Mouse (Mus musculus): ENCODE results near the gene Fhit. TPM values are rescaled to one million over a fixed set of nuclear protein-coding genes. Genes with fewer than 3 reads are reported as not detected.
"Not testable (repeated sequence)": the region's sequence is repeated elsewhere in the genome, so short reads cannot be mapped to it uniquely, and the experiment has no call there.

Fhit gene
- polyA plus RNA-seq, 1 experiment = 0.25 TPM

GRCm38 (mm10) chr14:10836001-10836400 is 325.8 kb downstream of the Fhit start:
- Histone ChIP-seq H3K9me3 (0 out of 2 replicates have a peak, but pooled peaks cover 3% of the 10 kb centered on the region), H3K4me1 (no peaks in the 10 kb centered on the region), H3K36me3 (replicated peaks; ENCODE audit: low read length) (no peaks in the 10 kb centered on the region), H3K4me3 (replicated peaks) (no peak overlapping the region), H3K27me3 (replicated peaks) (no peaks in the 10 kb centered on the region)
- no peak for TF ChIP-seq GATA1 (IDR thresholded peaks at IDR 0.05; ENCODE audit: borderline replicate concordance, low read length)
- TF ChIP-seq FLI1 (IDR thresholded peaks at IDR 0.05; ENCODE audit: low read length) = no peak

GRCm38 (mm10) chr14:10824819-10825218 is 337.0 kb downstream of the Fhit start:
- Histone ChIP-seq H3K9me3 (no peaks in the 10 kb centered on the region), H3K36me3 (replicated peaks; ENCODE audit: low read length) (no peaks in the 10 kb centered on the region), H3K4me1 (no peaks in the 10 kb centered on the region), H3K4me3 (replicated peaks) (no peak overlapping the region), H3K27me3 (replicated peaks) (no peaks in the 10 kb centered on the region)
- no peak for TF ChIP-seq GATA1 (IDR thresholded peaks at IDR 0.05; ENCODE audit: borderline replicate concordance, low read length)
- TF ChIP-seq FLI1 (IDR thresholded peaks at IDR 0.05; ENCODE audit: low read length) = no peak

GRCm38 (mm10) chr14:10813551-10813950 is 348.3 kb downstream of the Fhit start:
- Histone ChIP-seq H3K4me3 (replicated peaks) (no peak overlapping the region), H3K4me1 (no peaks in the 10 kb centered on the region), H3K9me3 (no peaks in the 10 kb centered on the region), H3K27me3 (replicated peaks) (no peaks in the 10 kb centered on the region), H3K36me3 (replicated peaks; ENCODE audit: low read length) (no peaks in the 10 kb centered on the region)
- no peak for TF ChIP-seq FLI1 (IDR thresholded peaks at IDR 0.05; ENCODE audit: low read length)
- TF ChIP-seq GATA1 (IDR thresholded peaks at IDR 0.05; ENCODE audit: borderline replicate concordance, low read length) = no peak

- TF ChIP-seq GATA1 (IDR thresholded peaks at IDR 0.05; ENCODE audit: borderline replicate concordance, low read length) = no peak
- no peak for TF ChIP-seq FLI1 (IDR thresholded peaks at IDR 0.05; ENCODE audit: low read length)
- Histone ChIP-seq H3K36me3 (replicated peaks; ENCODE audit: low read length) (no peaks in the 10 kb centered on the region), H3K27me3 (replicated peaks) (no peaks in the 10 kb centered on the region), H3K4me3 (replicated peaks) (no peak overlapping the region), H3K4me1 (no peaks in the 10 kb centered on the region), H3K9me3 (no peaks in the 10 kb centered on the region)
These were observed 363.2 kb downstream of the Fhit start for GRCm38 (mm10) chr14:10798489-10799180.

GRCm38 (mm10) chr14:10797595-10797994 is 364.2 kb downstream of the Fhit start:
- H3K27me3 ChIP-seq (replicated peaks) = no peaks in the 10 kb centered on the region
- no peak overlapping the region for H3K4me3 ChIP-seq (replicated peaks)
- no peaks in the 10 kb centered on the region for H3K9me3 ChIP-seq
- no peaks in the 10 kb centered on the region for H3K36me3 ChIP-seq (replicated peaks; ENCODE audit: low read length)
- no peak for TF ChIP-seq FLI1 (IDR thresholded peaks at IDR 0.05; ENCODE audit: low read length)
- no peak for TF ChIP-seq GATA1 (IDR thresholded peaks at IDR 0.05; ENCODE audit: borderline replicate concordance, low read length)
- no peaks in the 10 kb centered on the region for H3K4me1 ChIP-seq

GRCm38 (mm10) chr14:10795498-10796075 is 366.2 kb downstream of the Fhit start:
- Histone ChIP-seq H3K27me3 (replicated peaks) (no peaks in the 10 kb centered on the region), H3K4me1 (no peaks in the 10 kb centered on the region), H3K36me3 (replicated peaks; ENCODE audit: low read length) (no peaks in the 10 kb centered on the region), H3K4me3 (replicated peaks) (no peak overlapping the region), H3K9me3 (no peaks in the 10 kb centered on the region)
- TF ChIP-seq GATA1 (IDR thresholded peaks at IDR 0.05; ENCODE audit: borderline replicate concordance, low read length) (no peak), FLI1 (IDR thresholded peaks at IDR 0.05; ENCODE audit: low read length) (no peak)

GRCm38 (mm10) chr14:10783929-10784328 is 377.9 kb downstream of the Fhit start:
- Histone ChIP-seq H3K4me1 (no peaks in the 10 kb centered on the region), H3K4me3 (replicated peaks) (no peak overlapping the region)
- no peak for TF ChIP-seq GATA1 (IDR thresholded peaks at IDR 0.05; ENCODE audit: borderline replicate concordance, low read length)
- no peak for TF ChIP-seq FLI1 (IDR thresholded peaks at IDR 0.05; ENCODE audit: low read length)

GRCm38 (mm10) chr14:10778721-10779120 is 383.1 kb downstream of the Fhit start:
- Histone ChIP-seq H3K4me3 (replicated peaks) (no peak overlapping the region), H3K9me3 (no peaks in the 10 kb centered on the region), H3K36me3 (replicated peaks; ENCODE audit: low read length) (no peaks in the 10 kb centered on the region), H3K4me1 (no peaks in the 10 kb centered on the region), H3K27me3 (replicated peaks) (no peaks in the 10 kb centered on the region)
- TF ChIP-seq GATA1 (IDR thresholded peaks at IDR 0.05; ENCODE audit: borderline replicate concordance, low read length) (no peak), FLI1 (IDR thresholded peaks at IDR 0.05; ENCODE audit: low read length) (no peak)

More at GRCm38 (mm10) chr14:10783929-10784328, 377.9 kb downstream of the Fhit start:
- Histone ChIP-seq H3K36me3 (replicated peaks; ENCODE audit: low read length) (no peaks in the 10 kb centered on the region), H3K9me3 (peaks cover 3% of the 10 kb centered on the region; the same call in 1 of the 2 replicates), H3K27me3 (replicated peaks) (no peaks in the 10 kb centered on the region)

- H3K4me1 ChIP-seq; H3K4me3 ChIP-seq (replicated peaks); H3K27me3 ChIP-seq (replicated peaks); H3K36me3 ChIP-seq (replicated peaks; ENCODE audit: low read length); H3K9me3 ChIP-seq: not testable (repeated sequence)
These were observed 407.0 kb downstream of the Fhit start for GRCm38 (mm10) chr14:10754883-10755282.

GRCm38 (mm10) chr14:10738076-10738475 is 423.8 kb downstream of the Fhit start:
- H3K27me3 ChIP-seq (replicated peaks) = no peaks in the 10 kb centered on the region
- H3K36me3 ChIP-seq (replicated peaks; ENCODE audit: low read length) = no peaks in the 10 kb centered on the region
- TF ChIP-seq GATA1 (IDR thresholded peaks at IDR 0.05; ENCODE audit: borderline replicate concordance, low read length) (no peak), FLI1 (IDR thresholded peaks at IDR 0.05; ENCODE audit: low read length) (no peak)
- H3K9me3 ChIP-seq = peaks cover 4% of the 10 kb centered on the region; the same call in 1 of the 2 replicates
- H3K4me3 ChIP-seq (replicated peaks) = no peak overlapping the region
- H3K4me1 ChIP-seq = no peaks in the 10 kb centered on the region

Data from megakaryocyte, embryonic 14.5 days (primary cell).